Mouse (Mus musculus): ENCODE measurements at regions not wholly inside any gene's neighbourhood (a gene's known extent, or its start where the extent isn't known, plus 50 kb on each side); places are given as distances from the start of the nearest gene placed in this dataset.
A peak's percentile ranks its signal among the peaks of the same experiment; 100 is the strongest.

DNA sequence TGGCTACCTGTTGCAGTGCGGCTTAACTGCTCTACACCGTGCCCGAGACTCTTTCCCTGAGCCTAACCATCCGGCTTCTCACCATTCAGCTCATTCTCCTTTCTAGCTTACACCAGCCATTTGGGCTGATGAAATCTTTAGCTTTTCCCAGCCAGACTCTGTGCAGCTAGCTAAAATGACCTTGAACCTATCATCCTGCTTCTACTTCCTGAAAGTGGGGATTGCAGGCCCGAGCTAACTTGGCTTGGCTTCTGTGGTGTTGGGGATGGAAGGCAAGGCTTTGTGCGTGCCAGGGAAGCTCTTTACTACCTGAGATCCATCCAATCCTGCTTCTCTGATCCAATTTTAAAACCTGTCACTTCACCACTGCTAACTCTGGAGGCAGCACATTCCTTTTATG is 128.3 kb downstream of the Kcnrg start:
- WGBS, result 75% methylated on average over 6 of the region's 6 CpGs
- H3K27me3 ChIP-seq (ENCODE audit: insufficient read depth, low read length), result no peaks in the 10 kb centered on the region
- TF ChIP-seq CTCF (IDR thresholded peaks at IDR 0.05; ENCODE audit: low read depth), result no peak
- no peak overlapping the region for H3K27ac ChIP-seq
- no peaks in the 10 kb centered on the region for H3K4me1 ChIP-seq (ENCODE audit: insufficient read depth, low read length)
- no peak overlapping the region for H3K9ac ChIP-seq (replicated peaks; ENCODE audit: low read length)
- ATAC-seq, result no peak
- no peaks in the 10 kb centered on the region for H3K36me3 ChIP-seq (ENCODE audit: insufficient read depth, low read length)
- H3K4me3 ChIP-seq (ENCODE audit: low read length), result no peak overlapping the region
- H3K9me3 ChIP-seq (ENCODE audit: low read length), result no peaks in the 10 kb centered on the region
- H3K4me2 ChIP-seq (ENCODE audit: low read depth, low read length), result no peak overlapping the region
- DNase-seq (ENCODE audit: low spot score), result no peak

DNA sequence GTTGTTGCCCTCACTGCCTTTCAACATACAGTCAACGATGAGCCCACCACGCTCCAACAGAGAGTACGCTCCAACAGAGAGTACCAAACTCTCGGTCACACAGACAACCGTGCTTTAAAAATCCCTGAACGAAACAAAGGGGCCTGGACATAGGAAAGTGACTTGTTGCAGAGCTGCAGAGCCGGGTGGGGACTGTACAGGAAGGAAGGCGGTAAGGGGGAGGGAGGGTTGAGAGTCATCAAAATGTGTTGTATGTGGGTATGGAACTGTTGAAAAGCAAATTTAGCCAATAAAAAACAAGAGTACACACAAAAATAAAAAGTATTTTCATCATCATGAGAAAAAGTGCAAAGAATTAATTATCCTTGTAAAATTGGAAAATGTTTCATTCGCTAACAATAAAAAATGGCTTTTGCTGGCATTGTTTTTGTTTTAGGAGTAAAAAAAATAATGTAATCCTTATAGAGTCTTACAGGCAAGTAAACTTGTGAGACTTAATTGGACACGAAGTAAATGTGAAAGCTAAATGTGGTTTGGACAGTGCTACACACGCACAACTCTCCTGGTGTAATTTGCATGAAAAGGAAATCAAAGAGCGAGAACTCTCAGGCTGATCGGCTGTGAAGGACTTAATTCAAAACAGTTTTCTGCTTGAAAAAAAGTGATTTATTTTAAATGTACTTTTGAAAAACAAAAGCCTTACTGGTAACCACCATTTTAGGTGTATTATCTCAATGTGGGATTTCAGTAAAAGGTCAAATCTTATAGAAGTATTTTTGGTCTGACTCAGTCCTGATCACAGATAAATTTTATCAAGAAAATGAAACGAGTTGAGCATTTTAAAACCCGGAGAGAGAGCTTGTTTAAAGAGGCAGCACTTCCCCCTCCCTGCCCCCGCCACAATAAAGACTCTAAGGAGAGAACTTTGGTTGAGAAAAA is 129.4 kb downstream of the Kcnrg start:
- Histone ChIP-seq H3K36me3 (ENCODE audit: insufficient read depth, low read length) (no peaks in the 10 kb centered on the region), H3K9ac (replicated peaks; ENCODE audit: low read length) (no peak overlapping the region), H3K9me3 (ENCODE audit: low read length) (no peaks in the 10 kb centered on the region), H3K27me3 (ENCODE audit: insufficient read depth, low read length) (no peaks in the 10 kb centered on the region), H3K4me2 (ENCODE audit: low read depth, low read length) (0 out of 2 replicates have a peak overlapping the region, but pooled peaks have one; percentile 30), H3K27ac (no peak overlapping the region), H3K4me3 (ENCODE audit: low read length) (no peak overlapping the region), H3K4me1 (ENCODE audit: insufficient read depth, low read length) (no peaks in the 10 kb centered on the region)
- no peak for DNase-seq (ENCODE audit: low spot score)
- ATAC-seq, result no peak
- 28% methylated on average over 16 of the region's 16 CpGs for WGBS
- no peak for TF ChIP-seq CTCF (IDR thresholded peaks at IDR 0.05; ENCODE audit: low read depth)

DNA sequence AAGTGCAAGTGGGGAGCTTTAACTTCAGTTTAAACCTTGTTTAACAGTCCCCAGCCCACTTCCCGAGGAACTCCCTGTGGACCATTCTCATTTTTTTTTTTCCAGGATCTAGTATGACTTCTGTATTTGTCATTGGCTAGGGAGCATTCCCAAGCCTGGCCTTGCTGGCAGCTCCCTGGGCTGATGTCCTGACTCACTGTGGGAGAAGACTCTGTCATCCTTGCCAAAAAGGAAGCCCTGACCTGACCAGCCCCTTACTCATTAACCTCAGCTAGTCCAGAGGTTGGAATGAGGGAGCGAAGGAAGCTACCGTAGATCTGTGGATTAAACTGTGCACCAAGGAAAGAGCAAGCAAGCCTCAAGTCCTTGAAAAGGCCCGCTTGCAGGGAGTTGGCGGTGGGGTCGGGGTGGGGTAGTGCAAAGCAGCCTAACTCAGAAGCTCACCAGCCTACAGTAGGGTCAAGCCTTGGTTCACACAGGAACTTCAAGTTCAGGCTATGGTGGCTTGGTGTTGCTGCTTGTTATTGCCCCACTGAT is 130.3 kb downstream of the Kcnrg start:
- H3K36me3 ChIP-seq (ENCODE audit: insufficient read depth, low read length), result no peaks in the 10 kb centered on the region
- no peak for TF ChIP-seq CTCF (IDR thresholded peaks at IDR 0.05; ENCODE audit: low read depth)
- H3K9ac ChIP-seq (replicated peaks; ENCODE audit: low read length), result no peak overlapping the region
- WGBS, result 84% methylated on average over 6 of the region's 6 CpGs
- H3K4me3 ChIP-seq (ENCODE audit: low read length), result no peak overlapping the region
- H3K27me3 ChIP-seq (ENCODE audit: insufficient read depth, low read length), result no peaks in the 10 kb centered on the region
- DNase-seq (ENCODE audit: low spot score), result no peak
- no peaks in the 10 kb centered on the region for H3K9me3 ChIP-seq (ENCODE audit: low read length)
- H3K4me1 ChIP-seq (ENCODE audit: insufficient read depth, low read length), result no peaks in the 10 kb centered on the region
- H3K4me2 ChIP-seq (ENCODE audit: low read depth, low read length), result no peak overlapping the region
- no peak for ATAC-seq
- no peak overlapping the region for H3K27ac ChIP-seq

DNA sequence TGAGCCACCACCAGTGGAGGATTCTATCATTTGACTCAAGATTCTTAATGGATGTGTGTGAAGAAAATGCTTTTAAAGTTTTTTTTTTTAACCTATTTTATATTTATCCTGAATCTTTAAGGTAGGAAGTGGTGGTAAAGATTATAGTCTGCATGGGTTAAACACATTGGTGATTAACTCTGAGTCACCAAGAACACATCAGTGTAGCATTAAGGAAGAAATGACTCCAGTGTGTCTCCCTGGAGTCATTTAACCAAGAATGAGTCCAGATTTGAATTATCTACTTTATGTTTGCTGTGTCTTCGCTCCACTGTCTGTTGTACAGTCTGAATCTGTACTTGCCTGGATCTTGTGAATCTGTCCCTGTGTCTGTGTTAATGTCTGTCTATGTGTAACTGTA is 132.2 kb downstream of the Kcnrg start:
- 95% methylated on average over 1 of the region's 1 CpGs for WGBS
- H3K4me3 ChIP-seq (ENCODE audit: low read length), result no peak overlapping the region
- DNase-seq (ENCODE audit: low spot score), result no peak

DNA sequence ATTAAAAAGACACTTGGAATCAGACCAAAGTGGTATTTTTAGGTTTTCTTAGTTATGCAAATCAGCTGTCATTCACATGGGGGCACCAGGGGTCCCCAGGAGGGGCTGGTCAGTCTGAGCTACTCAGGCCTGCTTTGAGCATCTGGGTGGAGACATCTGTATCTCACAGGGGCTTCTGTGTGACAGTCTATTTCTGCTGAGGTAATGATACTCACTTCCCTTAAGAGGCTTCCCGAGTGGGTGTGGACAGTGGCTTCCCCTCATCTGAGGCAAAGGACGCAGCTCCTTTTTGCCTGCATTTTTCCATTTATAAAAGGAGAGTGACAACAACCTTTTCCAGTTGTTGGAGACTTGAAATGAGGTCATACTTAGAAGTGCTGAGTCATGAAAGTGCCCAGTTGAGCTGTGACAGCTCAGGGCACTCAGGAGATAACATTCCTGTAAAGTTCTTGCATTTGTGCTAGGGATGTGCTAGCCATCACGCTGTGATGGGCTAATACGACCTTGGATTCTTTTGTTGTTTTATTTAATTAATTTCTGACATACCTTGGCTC is 136.7 kb downstream of the Kcnrg start:
- Histone ChIP-seq H3K9ac (replicated peaks; ENCODE audit: low read length) (no peak overlapping the region), H3K4me3 (ENCODE audit: low read length) (no peak overlapping the region), H3K9me3 (ENCODE audit: low read length) (no peaks in the 10 kb centered on the region), H3K36me3 (ENCODE audit: insufficient read depth, low read length) (no peaks in the 10 kb centered on the region), H3K27me3 (ENCODE audit: insufficient read depth, low read length) (no peaks in the 10 kb centered on the region), H3K27ac (no peak overlapping the region), H3K4me1 (ENCODE audit: insufficient read depth, low read length) (no peaks in the 10 kb centered on the region), H3K4me2 (ENCODE audit: low read depth, low read length) (no peak overlapping the region)
- 37% methylated on average over 4 of the region's 4 CpGs for WGBS
- DNase-seq (ENCODE audit: low spot score), result no peak
- no peak for TF ChIP-seq CTCF (IDR thresholded peaks at IDR 0.05; ENCODE audit: low read depth)
- ATAC-seq, result no peak

More for the DNA sequence above, 132.2 kb downstream of the Kcnrg start:
- Histone ChIP-seq H3K36me3 (ENCODE audit: insufficient read depth, low read length) (no peaks in the 10 kb centered on the region), H3K27ac (no peak overlapping the region), H3K9ac (replicated peaks; ENCODE audit: low read length) (no peak overlapping the region), H3K4me1 (ENCODE audit: insufficient read depth, low read length) (no peaks in the 10 kb centered on the region), H3K27me3 (ENCODE audit: insufficient read depth, low read length) (no peaks in the 10 kb centered on the region), H3K4me2 (ENCODE audit: low read depth, low read length) (no peak overlapping the region), H3K9me3 (ENCODE audit: low read length) (no peaks in the 10 kb centered on the region)
- ATAC-seq, result no peak
- TF ChIP-seq CTCF (IDR thresholded peaks at IDR 0.05; ENCODE audit: low read depth), result no peak

DNA sequence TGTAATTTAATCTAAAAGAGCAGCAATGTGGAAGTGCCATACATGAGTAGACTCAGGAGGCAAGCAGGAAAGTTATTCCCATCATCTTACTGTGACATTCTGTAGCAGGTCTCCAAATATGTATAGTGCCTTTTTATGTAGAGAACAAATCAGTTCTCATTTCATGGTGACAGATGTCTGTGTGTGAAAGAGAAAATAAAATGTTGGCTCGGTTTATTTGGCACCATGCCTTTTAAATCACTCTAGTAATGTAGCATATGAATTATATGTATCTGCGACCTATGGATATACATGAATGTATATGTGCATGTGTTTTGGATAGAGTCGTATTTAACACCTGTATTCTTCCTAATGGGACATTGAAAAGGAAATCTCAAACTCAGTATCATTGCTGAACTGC is 146.2 kb downstream of the Kcnrg start:
- H3K9ac ChIP-seq (replicated peaks; ENCODE audit: low read length), result no peak overlapping the region
- peaks cover 4% of the 10 kb centered on the region; the same call in 1 of the 2 replicates for H3K4me1 ChIP-seq (ENCODE audit: insufficient read depth, low read length)
- DNase-seq (ENCODE audit: low spot score), result no peak
- H3K4me2 ChIP-seq (ENCODE audit: low read depth, low read length), result no peak overlapping the region
- H3K9me3 ChIP-seq (ENCODE audit: low read length), result no peaks in the 10 kb centered on the region
- no peak overlapping the region for H3K4me3 ChIP-seq (ENCODE audit: low read length)
- H3K27me3 ChIP-seq (ENCODE audit: insufficient read depth, low read length), result no peaks in the 10 kb centered on the region
- no peak overlapping the region for H3K27ac ChIP-seq
- WGBS, result 80% methylated on average over 3 of the region's 3 CpGs
- no peaks in the 10 kb centered on the region for H3K36me3 ChIP-seq (ENCODE audit: insufficient read depth, low read length)
- ATAC-seq, result no peak
- no peak for TF ChIP-seq CTCF (IDR thresholded peaks at IDR 0.05; ENCODE audit: low read depth)
